Mouse (Mus musculus) cerebellum, postnatal 25 days (tissue): Measurements from ENCODE around the gene Isg20l2.

ENCODE experiments used
- DNase-seq, 2 experiments: peaks; one replicate each; pipeline ENCODE4 v3.0.0; 2021; ENCODE audit warnings: mixed read lengths in 2 of 2

Isg20l2 gene

DNA sequence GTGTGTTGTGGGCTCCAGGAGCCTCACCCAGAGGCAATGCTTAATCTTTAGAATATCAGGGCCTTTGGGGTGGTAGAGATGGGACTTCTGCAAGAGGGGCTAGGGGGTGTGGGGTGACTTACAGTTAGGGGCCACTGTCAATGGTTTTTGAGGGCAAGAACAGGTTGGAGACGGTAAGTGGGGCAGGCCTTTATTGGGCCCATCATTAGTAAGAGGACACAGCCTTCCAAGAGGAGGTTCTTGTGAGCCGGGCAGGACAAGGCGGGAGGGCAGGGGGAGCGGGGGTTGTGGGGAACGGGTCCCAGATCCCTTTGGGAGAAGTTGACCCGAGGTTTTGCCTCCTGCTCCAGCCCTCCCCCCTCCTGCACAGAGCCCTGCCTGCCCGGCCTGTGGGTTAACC, 16.6 kb upstream of the Isg20l2 start:
- no peak for DNase-seq

DNA sequence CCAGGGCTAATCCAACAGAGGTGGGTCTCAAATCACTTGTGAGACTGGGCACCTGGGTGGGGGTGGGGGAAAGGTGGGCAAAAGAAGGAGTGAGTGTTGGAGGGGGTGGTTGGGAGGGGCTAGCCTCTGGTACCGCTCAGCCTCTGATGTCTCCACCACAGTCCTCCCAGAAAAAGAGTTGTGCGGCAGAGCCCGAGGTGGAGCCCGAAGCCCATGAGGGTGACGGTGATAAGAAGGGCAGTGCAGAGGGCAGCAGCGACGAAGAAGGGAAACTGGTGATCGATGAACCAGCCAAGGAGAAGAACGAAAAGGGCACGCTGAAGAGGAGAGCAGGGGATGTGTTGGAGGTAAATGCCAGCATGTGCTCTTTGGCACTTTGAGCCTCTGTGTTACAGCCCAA, 16.2 kb upstream of the Isg20l2 start:
- no peak for DNase-seq

DNA sequence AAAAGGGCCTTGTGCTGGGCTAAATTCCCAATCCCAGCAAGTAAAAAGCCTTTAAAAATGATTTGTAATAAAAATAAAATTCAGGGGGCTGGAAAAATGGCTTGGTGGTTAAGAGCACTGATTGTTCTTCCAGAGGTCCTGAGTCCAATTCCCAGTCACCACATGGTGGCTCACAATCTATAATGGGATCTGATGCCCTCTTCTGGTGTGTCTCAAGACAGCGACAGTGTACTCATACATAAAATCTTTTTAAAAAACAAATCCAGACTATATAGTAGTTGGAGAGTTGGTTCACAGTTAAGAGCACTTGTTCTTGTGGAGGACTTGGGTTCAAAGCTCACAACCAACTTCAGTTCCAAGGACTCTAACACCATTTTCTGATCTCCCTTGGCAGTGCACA, 13.1 kb upstream of the Isg20l2 start:
- no peak for DNase-seq

DNA sequence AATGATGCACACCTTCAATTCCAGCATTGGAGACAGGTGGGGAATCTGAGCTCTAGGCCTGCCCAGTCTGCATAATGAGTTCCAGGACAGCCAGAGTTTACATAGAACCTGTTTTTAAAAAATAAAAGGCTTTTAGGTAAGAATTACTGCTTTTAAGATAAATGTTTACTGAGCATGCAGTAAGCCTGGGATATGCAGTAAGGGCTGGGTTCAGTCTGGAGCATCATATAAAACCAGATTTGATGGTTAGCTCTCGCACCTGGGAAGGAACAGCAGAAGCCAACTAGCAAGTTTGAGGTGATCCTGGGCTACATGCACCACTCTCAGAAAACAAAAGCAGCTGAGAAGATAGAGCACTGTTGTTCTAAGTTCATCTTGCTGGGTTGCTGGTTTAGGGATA, 11.6 kb upstream of the Isg20l2 start:
- DNase-seq: no peak

DNA sequence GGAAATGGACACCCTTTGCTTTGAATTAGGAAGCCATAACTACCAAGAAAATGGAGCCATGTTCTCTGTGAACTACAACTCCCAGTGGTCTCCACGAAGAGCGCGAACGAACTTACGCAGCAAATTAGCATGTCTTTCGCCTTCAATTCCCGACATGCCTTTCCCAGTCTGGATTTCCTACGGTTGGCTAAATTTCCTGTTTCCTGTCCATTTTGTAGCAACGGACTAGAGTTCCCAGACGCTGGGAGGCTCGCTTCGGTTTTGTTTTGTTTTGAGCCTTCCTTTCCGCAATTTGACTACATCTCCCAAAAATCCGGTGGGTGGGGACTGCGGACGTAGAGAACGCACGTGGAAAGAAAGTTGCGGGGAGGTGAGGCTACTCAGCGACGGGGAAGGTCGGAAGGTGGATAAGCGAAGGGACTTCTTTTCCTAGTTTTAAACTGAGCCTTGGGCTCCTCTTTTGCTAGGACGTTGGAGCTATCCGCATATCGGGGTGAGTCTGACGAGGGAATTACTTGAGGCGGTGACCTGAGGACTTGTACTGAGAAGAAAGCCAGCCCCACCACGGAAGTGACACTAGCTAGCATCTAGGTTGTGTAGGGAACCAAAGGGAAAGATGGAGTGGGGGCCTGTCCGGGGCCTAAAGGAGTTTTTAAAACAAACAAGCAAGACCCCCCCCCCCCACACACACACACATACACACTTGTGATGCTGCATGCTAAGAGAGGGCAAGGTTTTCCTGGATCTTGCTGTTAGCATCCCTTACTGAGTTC, 10.6 kb upstream of the Isg20l2 start, which contains the start of gene Mrpl24:
TSS of gene Mrpl24 (plus strand) at position 171 of the 773 bp plus-strand sequence.
- peak; percentile 77 to 80 for DNase-seq

DNA sequence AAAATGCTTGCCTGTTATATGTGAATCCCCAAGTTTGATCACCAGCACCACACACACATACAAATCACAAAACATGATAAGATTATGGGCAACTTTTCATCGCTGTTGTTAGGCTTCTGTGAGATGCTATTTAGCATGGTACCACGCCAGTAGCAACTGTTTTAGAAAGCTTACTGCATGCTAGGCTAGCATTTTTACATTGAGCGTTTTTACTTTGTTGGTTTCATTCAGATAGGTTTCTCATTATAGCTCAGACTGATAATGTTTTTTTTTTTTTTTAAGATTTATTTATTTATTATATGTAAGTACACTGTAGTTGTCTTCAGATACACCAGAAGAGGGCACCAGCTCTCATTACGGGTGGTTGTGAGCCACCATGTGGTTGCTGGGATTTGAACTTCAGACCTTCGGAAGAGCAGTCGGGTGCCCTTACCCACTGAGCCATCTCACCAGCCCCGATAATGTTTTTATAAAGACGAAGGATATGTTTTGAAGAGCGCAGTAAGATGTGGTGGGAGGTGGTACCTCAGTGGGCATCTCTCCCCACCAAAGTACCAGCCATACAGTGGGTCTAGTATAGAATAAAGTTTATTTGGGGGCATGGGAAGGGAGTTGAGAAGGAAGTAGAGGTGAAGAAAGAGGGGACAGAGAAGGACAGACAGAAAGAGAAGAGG, 9.7 kb upstream of the Isg20l2 start:
- no peak for DNase-seq

DNA sequence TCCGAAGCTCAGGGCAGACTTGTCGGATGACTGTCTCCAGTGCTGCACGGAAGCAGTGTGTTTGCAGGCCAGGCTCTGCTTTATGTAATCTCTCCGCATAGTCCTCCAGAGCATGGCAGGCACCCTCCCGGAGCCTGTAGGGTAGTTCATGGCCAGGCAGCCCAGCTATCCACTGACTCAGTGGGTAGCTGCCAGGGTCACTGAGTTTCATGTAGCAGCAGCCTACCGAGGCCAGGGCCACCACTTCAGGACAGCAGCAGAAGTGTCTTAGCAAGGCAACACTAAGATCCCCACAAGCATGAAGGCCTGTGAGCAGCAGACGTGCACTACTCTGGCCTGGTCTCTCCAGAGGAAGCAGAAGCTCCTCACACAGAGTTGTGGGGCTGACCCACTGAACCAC, 5.1 kb upstream of the Isg20l2 start:
- no peak for DNase-seq

DNA sequence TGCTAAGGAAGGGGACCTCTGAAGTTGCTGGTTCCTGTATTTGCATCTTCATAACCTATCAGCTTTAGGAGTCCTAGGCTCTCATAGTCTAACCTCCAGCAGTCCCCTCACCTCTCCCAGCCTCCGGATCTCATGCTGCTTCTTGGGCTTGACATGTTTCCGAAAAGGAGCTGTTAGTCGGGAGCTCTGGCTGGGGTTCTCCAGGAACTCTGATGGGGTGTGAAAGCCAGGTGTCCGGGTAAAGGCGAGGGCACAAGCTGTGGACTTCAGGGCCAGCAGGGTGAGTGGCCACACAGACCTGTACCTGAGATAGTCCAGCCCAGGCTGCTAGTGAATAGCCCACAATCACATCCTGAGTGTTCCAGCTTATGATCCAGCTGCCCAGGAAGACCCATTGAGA, 2.7 kb upstream of the Isg20l2 start:
- DNase-seq: no peak

DNA sequence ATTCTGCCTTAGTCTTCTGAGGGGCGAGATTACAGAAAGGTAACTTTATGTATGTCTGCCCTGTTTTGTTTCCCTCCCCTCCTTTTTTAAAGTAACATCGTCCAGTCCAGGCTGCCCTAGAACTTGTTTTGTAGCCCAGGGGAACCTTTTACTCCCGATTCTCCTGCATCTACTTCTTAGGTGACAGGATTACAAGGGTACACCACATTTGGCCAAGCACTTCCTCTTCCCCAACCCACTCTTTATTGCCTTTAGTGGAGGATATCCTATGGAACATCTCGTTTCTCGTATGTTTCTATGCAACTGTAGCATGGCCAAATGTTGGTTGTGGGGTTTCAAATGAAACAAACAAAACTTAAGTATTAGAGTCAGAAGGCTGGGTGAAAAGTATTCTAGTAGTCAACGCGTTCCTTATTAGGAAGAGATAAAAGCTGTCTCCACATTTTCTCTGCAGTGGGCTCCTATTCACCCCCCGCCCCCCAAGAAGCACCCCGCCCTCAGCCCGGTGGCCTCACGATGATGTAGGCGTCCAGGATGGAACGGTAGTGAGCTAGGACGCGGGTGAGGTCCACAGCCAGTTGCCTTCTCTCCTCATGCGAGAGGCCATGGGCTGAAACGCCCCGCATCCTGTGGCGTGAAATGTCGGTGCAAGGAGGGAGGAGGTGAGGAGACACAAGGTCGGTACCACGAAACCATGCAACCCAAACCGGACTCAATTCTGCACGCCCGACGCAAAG, 605 bp upstream of the Isg20l2 start:
- no peak for DNase-seq

DNA sequence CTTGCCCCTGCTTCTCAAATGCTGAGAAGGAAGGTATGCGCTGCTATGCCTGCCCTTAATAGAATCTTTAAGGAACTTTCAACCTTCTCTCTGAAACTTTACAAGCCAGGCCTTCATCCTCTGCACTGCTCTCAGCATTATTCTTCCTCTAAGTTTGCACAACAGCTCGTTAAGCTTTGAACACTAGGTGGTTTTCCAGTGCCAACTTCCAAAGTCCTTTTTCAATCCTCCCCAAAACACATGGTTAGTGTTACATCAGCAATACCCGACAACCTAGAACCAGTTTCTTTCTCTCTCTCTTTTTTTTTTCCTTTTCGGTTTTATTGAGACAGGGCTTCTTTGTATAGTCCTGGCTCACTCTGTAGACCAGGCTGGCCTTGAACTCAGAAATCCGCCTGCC, 3.9 kb downstream of the Isg20l2 start:
- DNase-seq: no peak

DNA sequence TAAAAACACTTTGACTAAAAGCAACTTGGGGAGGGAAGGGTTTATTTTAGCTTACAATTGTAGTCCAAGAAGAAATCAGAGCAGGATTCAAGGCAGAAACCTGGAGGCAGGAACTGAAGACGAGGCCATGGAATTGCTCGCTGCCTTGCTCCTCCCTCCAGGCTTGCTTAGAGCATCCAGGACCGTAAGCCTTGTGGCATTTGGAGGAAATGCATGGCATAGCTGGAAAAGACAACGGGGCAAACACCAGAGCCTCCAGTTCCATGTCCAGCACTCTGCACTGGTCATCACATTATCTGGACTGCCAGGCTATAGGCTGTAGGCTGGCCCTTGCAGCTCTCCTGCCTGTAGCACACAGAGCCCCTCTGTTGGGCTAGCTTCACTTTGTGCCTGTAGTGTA, 4.4 kb downstream of the Isg20l2 start:
- no peak for DNase-seq

DNA sequence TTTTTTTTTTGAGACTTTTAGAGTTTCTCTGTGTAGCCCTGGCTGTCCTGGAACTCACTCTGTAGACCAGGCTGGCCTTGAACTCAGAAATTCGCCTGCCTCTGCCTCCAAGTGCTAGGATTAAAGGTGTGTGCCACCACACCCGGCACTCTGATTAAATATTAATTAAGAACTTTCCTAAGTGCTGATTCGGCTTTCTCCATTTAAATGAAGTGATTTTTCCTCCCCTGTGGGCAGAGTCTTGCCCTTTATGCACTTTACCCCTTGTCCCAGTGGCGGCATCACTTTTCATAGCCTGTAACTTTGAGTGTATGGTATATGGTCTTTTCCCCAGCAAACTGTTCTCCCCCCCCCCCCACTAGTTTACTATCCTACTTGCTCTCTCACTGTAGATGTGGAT, 5.1 kb downstream of the Isg20l2 start:
- DNase-seq: no peak

DNA sequence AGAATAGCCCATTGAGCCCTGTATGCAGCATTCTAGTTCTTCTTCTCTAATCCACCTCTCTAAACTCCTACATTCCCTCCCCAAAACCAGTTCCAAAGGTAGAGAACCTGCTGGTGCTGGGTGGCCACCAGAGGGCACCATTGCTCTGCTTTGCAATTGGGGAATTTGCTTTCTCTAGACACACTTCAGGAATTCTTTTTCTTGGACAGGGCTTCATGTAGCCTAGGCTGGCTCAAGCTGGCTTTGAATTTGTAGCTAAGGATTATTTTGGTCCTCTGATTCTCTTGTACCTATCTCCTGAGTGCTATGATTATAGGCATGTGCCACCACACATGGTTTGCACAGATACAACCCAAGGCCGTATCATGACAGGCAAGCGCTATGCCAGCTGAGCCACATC, 5.7 kb downstream of the Isg20l2 start:
- peak; percentile 86 to 94 for DNase-seq

DNA sequence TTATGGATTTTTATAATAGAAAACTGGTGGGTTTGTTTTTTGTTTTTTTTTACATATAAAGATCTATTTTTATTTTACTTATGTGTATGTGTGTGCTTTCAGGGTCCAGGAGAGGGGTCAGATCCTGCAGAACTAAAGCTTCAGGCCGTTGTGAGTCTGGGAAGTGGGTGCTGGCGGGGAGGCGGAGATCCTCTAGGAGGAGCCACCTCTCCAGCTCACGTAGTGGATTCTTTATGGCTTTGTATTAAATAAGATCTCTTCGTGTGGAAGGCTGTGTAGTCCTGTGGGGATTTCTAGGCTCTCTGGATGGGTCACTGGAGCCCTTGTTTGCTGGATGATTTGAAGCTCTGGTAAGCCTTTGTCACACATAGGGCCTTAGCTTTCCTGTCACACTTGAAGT, 10.5 kb downstream of the Isg20l2 start:
- DNase-seq: no peak

DNA sequence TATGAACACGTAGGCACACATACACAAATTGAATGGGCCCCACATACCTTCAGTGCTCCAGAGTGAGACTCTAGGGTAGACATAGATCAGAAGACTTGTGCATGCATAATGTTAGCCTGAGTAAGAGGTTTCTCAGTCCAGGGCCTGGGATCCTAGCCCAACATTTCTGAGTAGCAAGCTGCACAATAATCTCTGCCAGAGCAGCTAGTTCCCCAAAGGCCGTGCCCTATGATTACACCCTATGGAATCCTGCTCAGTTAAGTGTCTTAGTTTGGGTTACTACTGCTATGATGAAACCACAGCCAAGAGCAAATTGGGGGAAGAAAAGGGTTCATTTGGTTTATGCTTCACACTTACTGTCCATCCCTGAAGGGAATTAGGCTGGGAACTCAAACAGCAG, 12.4 kb downstream of the Isg20l2 start:
- no peak for DNase-seq

DNA sequence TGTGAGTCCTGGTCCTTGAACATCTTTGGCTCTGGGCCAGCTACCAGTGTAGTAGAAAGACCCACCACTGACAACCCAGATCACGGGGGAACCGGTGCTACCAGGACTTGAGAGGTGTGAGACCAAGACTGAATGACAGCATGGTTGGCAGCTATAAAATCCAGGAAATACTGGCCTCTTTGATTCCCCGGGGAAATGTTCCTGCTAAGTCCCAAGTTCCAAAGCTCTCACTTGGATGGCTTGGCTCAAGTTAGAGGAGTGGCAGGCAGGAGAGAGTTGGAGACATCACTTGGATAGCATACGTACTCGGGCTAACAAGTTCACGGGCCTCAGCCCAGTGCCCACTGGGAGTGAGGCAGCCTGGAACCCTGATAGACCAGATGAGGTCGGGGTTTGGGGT, 13.5 kb downstream of the Isg20l2 start:
- DNase-seq: no peak

DNA sequence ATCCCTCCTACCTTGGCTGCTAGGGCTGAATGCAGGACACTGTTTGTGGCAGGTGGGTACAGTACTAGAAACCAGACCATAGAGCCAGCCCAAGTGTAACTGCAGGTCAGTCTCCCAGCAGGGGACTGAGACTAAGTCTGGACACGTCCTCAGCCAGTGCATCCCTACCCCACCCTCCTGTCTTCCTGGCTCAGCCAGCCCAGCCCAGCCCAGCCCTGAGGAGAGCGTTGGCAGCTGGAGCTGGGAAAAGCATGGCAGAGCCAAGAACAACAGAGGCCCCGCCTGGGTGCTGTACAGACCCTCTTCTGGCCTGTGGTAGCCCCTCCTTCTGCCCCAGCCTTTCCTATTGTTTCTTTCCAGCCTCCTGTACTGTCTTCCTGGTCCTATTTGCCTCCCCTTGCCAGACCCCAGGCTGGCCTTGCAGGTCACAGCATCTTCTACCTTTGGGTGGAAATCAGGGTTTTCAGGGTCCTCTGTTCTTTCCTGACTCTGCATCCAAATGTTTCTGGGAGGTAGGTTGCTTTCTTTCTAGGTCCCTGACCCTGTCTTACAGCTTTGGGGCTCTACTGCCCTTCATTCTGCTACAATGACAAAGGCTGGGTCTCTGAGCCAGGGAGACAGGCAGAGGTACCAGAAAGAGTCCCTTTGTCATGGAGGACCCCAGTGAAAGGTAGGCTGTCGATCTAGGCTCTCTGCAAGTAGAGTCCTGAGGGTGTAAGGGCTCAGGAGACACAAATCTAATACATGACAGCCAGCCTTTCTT, 14.9 kb downstream of the Isg20l2 start:
- DNase-seq: no peak

DNA sequence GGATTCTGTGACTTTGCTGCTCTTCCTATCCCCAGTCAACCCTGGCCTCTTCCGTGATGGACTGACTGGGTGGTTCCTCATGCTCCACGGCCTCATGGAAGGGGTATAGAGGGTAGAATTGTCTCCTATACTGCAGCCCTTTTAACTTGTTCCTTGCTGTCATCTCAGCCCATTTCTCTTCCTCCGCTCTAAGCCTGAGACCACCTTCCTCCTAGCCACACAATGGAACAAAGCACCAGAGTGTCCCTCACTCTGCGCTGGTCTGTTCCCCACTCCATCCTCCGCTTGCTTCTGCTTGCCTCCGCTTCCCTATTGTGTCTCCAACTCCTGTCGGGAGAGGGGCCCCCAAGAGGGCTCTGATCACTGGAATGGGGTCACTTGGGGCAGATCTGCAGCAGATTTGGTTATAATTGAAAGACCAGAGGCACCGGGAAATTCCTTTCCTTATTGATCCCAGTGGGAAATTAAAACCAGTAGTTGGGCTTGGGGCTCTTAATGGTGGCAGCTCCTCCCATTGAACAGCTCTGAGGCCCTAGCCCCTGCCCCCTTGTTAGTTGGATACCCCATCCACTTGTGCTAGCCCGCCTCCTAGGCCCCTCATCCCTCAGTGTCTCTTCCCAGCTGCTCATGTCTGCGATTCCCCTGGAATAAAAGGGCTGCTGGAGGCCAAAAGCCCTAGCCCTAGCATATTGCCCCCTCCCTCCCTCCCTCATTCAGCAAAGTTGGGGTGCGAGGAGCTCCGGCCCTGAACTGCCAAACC, 15.8 kb downstream of the Isg20l2 start:
- DNase-seq: no peak

DNA sequence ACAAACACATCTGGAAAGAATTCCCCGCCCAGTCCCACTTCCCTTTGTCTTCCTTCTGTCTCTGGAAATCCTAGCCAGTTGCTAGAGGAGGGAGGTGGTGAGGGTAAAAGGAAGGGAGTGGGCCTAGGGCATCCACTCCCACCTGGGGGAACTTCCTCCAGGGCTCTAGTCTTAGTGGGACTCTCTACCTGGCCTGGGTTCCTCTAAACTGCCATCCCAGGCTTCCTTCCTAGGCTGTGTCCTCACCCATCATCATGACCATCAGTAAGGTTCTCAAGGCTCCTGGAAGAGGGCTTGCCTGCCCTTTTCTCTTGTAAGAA, 16.4 kb downstream of the Isg20l2 start:
- no peak for DNase-seq

DNA sequence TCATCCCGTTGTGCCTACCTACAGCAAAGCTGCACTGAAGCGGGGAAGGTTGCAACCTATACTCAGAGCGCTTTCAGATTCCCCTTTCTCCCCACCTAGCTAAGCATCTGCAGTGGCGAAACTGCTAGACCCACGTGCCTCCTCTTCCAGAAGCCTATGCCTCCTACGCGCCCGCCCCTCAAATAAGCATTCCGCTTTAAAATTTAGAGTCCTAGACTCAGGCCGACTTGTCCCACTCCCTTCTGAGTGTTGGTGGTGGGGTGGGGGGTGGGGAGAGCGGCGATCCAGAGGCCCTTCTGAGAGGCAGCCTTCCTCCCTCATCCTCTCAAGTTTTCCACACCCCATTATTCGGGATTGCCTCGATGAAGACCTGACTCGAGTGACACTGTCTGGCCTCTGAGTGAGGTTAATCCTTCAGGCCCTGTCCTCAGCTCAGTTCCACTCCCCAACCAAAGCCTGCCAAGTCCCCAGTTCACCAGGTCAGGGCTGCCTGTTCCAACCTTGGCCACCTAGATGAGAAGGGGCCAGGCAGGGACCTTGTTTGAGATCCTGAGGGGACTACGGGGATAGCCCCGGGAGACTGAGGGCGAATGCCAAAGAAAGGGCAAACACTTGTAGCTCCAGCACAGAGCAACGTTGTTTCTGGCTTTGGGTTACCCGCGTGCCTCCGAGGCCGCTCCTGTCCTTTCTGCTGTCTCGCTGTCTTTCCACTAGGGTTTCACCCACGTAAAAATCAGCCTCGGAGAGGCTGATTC, 17.1 kb downstream of the Isg20l2 start:
- no peak for DNase-seq

DNA sequence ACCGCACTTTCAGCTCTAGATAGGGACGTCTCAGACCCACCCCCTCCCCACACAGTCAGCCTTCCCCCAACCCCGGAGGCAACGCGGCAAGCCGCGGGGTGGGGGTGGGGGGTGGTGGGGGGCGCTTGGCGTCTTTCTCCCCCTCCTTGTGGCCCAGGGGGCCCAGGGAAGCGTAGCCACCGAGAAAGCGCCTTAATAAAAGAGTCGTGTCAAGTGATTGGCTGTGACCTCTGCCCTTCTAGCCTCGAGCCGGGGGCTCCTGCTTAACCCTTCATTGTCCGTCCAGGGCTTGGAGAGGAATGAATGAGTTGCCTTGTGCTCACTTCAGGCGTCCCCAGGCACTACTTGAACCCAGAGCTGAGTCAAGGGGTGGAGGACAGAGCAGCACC, 17.7 kb downstream of the Isg20l2 start:
- no peak for DNase-seq
